29 mouse cellular contexts compared by ENCODE assay signal in the genomic region with DNA sequence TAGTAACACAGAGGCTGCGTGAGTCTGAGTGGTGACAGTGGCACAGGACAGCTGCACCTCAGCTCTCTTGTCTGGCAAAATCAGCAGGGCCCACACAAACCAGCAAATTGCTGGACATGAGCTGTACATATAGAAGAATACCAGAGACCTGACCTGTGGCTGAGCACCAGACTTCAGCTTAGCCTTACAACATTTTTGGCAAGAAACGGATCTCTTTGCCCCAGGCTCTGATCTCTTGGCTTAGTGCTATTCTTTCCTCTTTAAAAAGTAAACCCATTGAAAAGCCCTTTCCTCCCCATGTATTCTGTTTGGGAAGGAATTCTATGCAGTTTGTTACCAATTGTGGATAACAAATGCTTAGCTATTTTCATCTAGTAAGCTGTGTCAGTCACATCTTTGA. TPM values are rescaled to one million over a fixed set of nuclear protein-coding genes. Genes with fewer than 3 reads are reported as not detected.
DNase-seq lines count a peak whose midpoint lies in the region; ATAC-seq lines count a peak whose summit lies in the region.
"Had no signal": no experiment of that assay in that cellular context is flagged by ENCODE, and none has a peak within 500 bp of the region (broad histone marks: within the 10 kb centered on the region; RNA-seq: fewer than 3 reads in every experiment).

No protein-coding gene starts in this region.

- no peak overlapping the region for H3K4me3 ChIP-seq in embryonic facial prominence, embryonic 14.5 days (ENCODE audit: low read depth, low read length)
- no peak overlapping the region for H3K4me3 ChIP-seq in embryonic facial prominence, embryonic 10.5 days
- no peak overlapping the region for H3K4me3 ChIP-seq in midbrain, embryonic 11.5 days (ENCODE audit: low read depth, low read length)
- no peak overlapping the region for H3K4me3 ChIP-seq in midbrain, embryonic 10.5 days
- H3K4me3 ChIP-seq in brown adipose tissue, adult 24 weeks (ENCODE audit: insufficient read depth, low read depth, low read length): no peak overlapping the region
- H3K4me3 ChIP-seq: embryonic facial prominence, embryonic 13.5 days; forebrain, embryonic 10.5 days; forebrain, embryonic 13.5 days; heart, adult 2 months; heart, embryonic 10.5 days; heart, embryonic 13.5 days; hindbrain, embryonic 12.5 days; hindbrain, embryonic 15.5 days had no signal

- DNase-seq in embryonic facial prominence, embryonic 14.5 days (ENCODE audit: low spot score): peak; percentile 6
- no peak for DNase-seq in embryonic facial prominence, embryonic 10.5 days (ENCODE audit: low spot score)
- DNase-seq in midbrain, embryonic 11.5 days (ENCODE audit: low spot score, missing footprints): peak; percentile 82
- DNase-seq in midbrain, embryonic 10.5 days (ENCODE audit: low spot score): no peak
- no peak for DNase-seq in left cerebral cortex, postnatal 4 days
- DNase-seq: adrenal gland, postnatal 10 days; adrenal gland, postnatal 36 days; B cell, adult 2 months; cerebellum, adult 11 months; cerebellum, adult 2 months; cerebellum, adult 9-11 months; cerebellum, postnatal 25 days; gastrocnemius, postnatal 10 days; gastrocnemius, postnatal 36 days; heart, adult 2 months; heart, postnatal 14 days; heart, postnatal 4 days had no signal

- no peak overlapping the region for H3K9ac ChIP-seq in embryonic facial prominence, embryonic 14.5 days (ENCODE audit: low read depth, low read length)
- no peak overlapping the region for H3K9ac ChIP-seq in midbrain, embryonic 11.5 days (ENCODE audit: low read length)
- H3K9ac ChIP-seq: embryonic facial prominence, embryonic 13.5 days; forebrain, embryonic 13.5 days; heart, embryonic 13.5 days; hindbrain, embryonic 12.5 days; hindbrain, embryonic 15.5 days had no signal

- WGBS in embryonic facial prominence, embryonic 14.5 days: 60% methylated on average over 2 of the region's 2 CpGs
- 80% methylated on average over 2 of the region's 2 CpGs for WGBS in embryonic facial prominence, embryonic 10.5 days
- WGBS in midbrain, embryonic 11.5 days: 77% methylated on average over 2 of the region's 2 CpGs
- 82% methylated on average over 2 of the region's 2 CpGs for WGBS in midbrain, embryonic 10.5 days

- H3K27ac ChIP-seq in embryonic facial prominence, embryonic 14.5 days (replicated peaks; ENCODE audit: low read depth, low read length): no peak overlapping the region
- H3K27ac ChIP-seq in embryonic facial prominence, embryonic 10.5 days (replicated peaks): no peak overlapping the region
- no peak overlapping the region for H3K27ac ChIP-seq in midbrain, embryonic 11.5 days (ENCODE audit: low read depth, low read length)
- H3K27ac ChIP-seq in midbrain, embryonic 10.5 days (replicated peaks): no peak overlapping the region
- H3K27ac ChIP-seq in brown adipose tissue, adult 24 weeks (replicated peaks; ENCODE audit: low read depth, low read length): 0 out of 2 replicates have a peak overlapping the region, but pooled peaks have one; percentile 23
- H3K27ac ChIP-seq: embryonic facial prominence, embryonic 13.5 days; forebrain, embryonic 10.5 days; forebrain, embryonic 13.5 days; heart, adult 2 months; heart, embryonic 10.5 days; heart, embryonic 13.5 days; hindbrain, embryonic 12.5 days; hindbrain, embryonic 15.5 days had no signal

- no peaks in the 10 kb centered on the region for H3K27me3 ChIP-seq in embryonic facial prominence, embryonic 14.5 days (replicated peaks; ENCODE audit: control insufficient read depth, insufficient read depth, low read length)
- no peaks in the 10 kb centered on the region for H3K27me3 ChIP-seq in embryonic facial prominence, embryonic 10.5 days (replicated peaks; ENCODE audit: low read depth, poor library complexity, severe bottlenecking)
- no peaks in the 10 kb centered on the region for H3K27me3 ChIP-seq in midbrain, embryonic 11.5 days (ENCODE audit: control insufficient read depth, insufficient read depth, low read length)
- H3K27me3 ChIP-seq in midbrain, embryonic 10.5 days (ENCODE audit: low read depth, poor library complexity, severe bottlenecking): no peaks in the 10 kb centered on the region
- H3K27me3 ChIP-seq: CH12.LX; embryonic facial prominence, embryonic 13.5 days; forebrain, embryonic 13.5 days; heart, embryonic 13.5 days; hindbrain, embryonic 12.5 days; hindbrain, embryonic 15.5 days had no signal

- H3K9me3 ChIP-seq in embryonic facial prominence, embryonic 14.5 days (ENCODE audit: control insufficient read depth, low read length): no peaks in the 10 kb centered on the region
- H3K9me3 ChIP-seq in embryonic facial prominence, embryonic 10.5 days: no peaks in the 10 kb centered on the region
- no peaks in the 10 kb centered on the region for H3K9me3 ChIP-seq in midbrain, embryonic 11.5 days (ENCODE audit: control insufficient read depth, low read length)
- H3K9me3 ChIP-seq in midbrain, embryonic 10.5 days (replicated peaks): no peaks in the 10 kb centered on the region
- H3K9me3 ChIP-seq: embryonic facial prominence, embryonic 13.5 days; forebrain, embryonic 10.5 days; forebrain, embryonic 13.5 days; G1E; heart, embryonic 10.5 days; heart, embryonic 13.5 days; hindbrain, embryonic 12.5 days; hindbrain, embryonic 15.5 days had no signal

- no peak overlapping the region for H3K4me2 ChIP-seq in embryonic facial prominence, embryonic 14.5 days (ENCODE audit: low read depth, low read length)
- no peak overlapping the region for H3K4me2 ChIP-seq in midbrain, embryonic 11.5 days
- H3K4me2 ChIP-seq: embryonic facial prominence, embryonic 13.5 days; forebrain, embryonic 13.5 days; heart, embryonic 13.5 days; hindbrain, embryonic 12.5 days; hindbrain, embryonic 15.5 days had no signal

- H3K4me1 ChIP-seq in embryonic facial prominence, embryonic 14.5 days (ENCODE audit: control insufficient read depth, insufficient read depth, low read length): no peaks in the 10 kb centered on the region
- H3K4me1 ChIP-seq in embryonic facial prominence, embryonic 10.5 days: no peaks in the 10 kb centered on the region; the same call in 1 of the 2 replicates
- no peaks in the 10 kb centered on the region for H3K4me1 ChIP-seq in midbrain, embryonic 11.5 days (ENCODE audit: control insufficient read depth, insufficient read depth, low read length)
- 0 out of 2 replicates have a peak, but pooled peaks cover 5% of the 10 kb centered on the region for H3K4me1 ChIP-seq in midbrain, embryonic 10.5 days
- no peaks in the 10 kb centered on the region for H3K4me1 ChIP-seq in brown adipose tissue, adult 24 weeks (ENCODE audit: control insufficient read depth, insufficient read depth, insufficient read length, low read length)
- H3K4me1 ChIP-seq: embryonic facial prominence, embryonic 13.5 days; heart, embryonic 10.5 days; heart, embryonic 13.5 days; hindbrain, embryonic 12.5 days; hindbrain, embryonic 15.5 days had no signal

- no peak for ATAC-seq in embryonic facial prominence, embryonic 14.5 days (ENCODE audit: low read depth)
- ATAC-seq in midbrain, embryonic 11.5 days (ENCODE audit: low FRiP score): no peak
- ATAC-seq: activated CD4-positive, CD25-positive, alpha-beta regulatory T cell, adult 4 months; forebrain, embryonic 13.5 days; forebrain, embryonic 16.5 days had no signal

- no peaks in the 10 kb centered on the region for H3K36me3 ChIP-seq in embryonic facial prominence, embryonic 14.5 days (ENCODE audit: control insufficient read depth, insufficient read depth, low read length)
- no peaks in the 10 kb centered on the region for H3K36me3 ChIP-seq in embryonic facial prominence, embryonic 10.5 days (replicated peaks)
- no peaks in the 10 kb centered on the region for H3K36me3 ChIP-seq in midbrain, embryonic 11.5 days (ENCODE audit: control insufficient read depth, insufficient read depth, low read length)
- no peaks in the 10 kb centered on the region; the same call in 1 of the 2 replicates for H3K36me3 ChIP-seq in midbrain, embryonic 10.5 days
- H3K36me3 ChIP-seq: embryonic facial prominence, embryonic 13.5 days; hindbrain, embryonic 12.5 days; hindbrain, embryonic 15.5 days had no signal

- intact Hi-C loops in left cerebral cortex, postnatal 4 days (cut with DNase I): no loop called here

RNA-seq across cellular contexts. Expression of gene Slc16a12, which starts 58.0 kb away (rescaled TPM):
- polyA plus RNA-seq in embryonic facial prominence, embryonic 14.5 days (2014; fragmentation: Nextera tagmentation; extraction: Ambion mirVana): 2.3 and 2.4 TPM in 2 replicates
- 0.49 and 0.75 TPM in 2 replicates for polyA plus RNA-seq in embryonic facial prominence, embryonic 10.5 days (2016; fragmentation: Nextera tagmentation; extraction: Ambion mirVana)
- 2.7 and 3.0 TPM in 2 replicates for polyA plus RNA-seq in midbrain, embryonic 11.5 days (2014; fragmentation: Nextera tagmentation; extraction: Ambion mirVana)
- polyA plus RNA-seq in midbrain, embryonic 10.5 days (2016; fragmentation: Nextera tagmentation; extraction: Ambion mirVana): 1.5 and 2.4 TPM in 2 replicates
- polyA plus RNA-seq in brown adipose tissue, adult 24 weeks (2012; ENCODE audit: insufficient read depth, insufficient read length, missing spikeins): 0.99 and 1.3 TPM in 2 replicates
- 1 to 10 TPM; 2.5 to 2.6 TPM for total RNA-seq in left cerebral cortex, postnatal 4 days (2021)
- polyA plus RNA-seq: activated CD4-positive, CD25-positive, alpha-beta regulatory T cell, adult 4 months; G1E had no signal

Comparison
In these comparisons a context has a peak if more than half of its experiments do, and no peak if none do; other contexts are left out.
1. DNase-seq: peak in embryonic facial prominence, embryonic 14.5 days (single experiment) and midbrain, embryonic 11.5 days (single experiment); none in embryonic facial prominence, embryonic 10.5 days (single experiment), midbrain, embryonic 10.5 days (single experiment) and left cerebral cortex, postnatal 4 days (single experiment).